Mouse (Mus musculus) brain, embryonic 14.5 days (tissue): ENCODE measurements at regions not wholly inside any gene's neighbourhood (a gene's known extent, or its start where the extent isn't known, plus 50 kb on each side); places are given as distances from the start of the nearest gene placed in this dataset.

Experiments
- CTCF ChIP-seq: fragments of 200-500 bp; IDR thresholded peaks from 2 replicates; pipeline ENCODE4 v1.5.1; 2012; ENCODE audit warnings: inconsistent platforms, mild to moderate bottlenecking, moderate library complexity, borderline replicate concordance; ENCODE audit not compliant: insufficient read depth, insufficient read length; ENCODE audit errors: extremely low read depth
- POLR2A ChIP-seq: fragments of 200-500 bp; IDR thresholded peaks from 2 replicates; pipeline ENCODE4 v1.6.1; 2012; ENCODE audit warnings: mild to moderate bottlenecking, inconsistent platforms, borderline replicate concordance; ENCODE audit not compliant: poor library complexity, insufficient read depth, insufficient read length, severe bottlenecking; ENCODE audit errors: extremely low read depth

DNA sequence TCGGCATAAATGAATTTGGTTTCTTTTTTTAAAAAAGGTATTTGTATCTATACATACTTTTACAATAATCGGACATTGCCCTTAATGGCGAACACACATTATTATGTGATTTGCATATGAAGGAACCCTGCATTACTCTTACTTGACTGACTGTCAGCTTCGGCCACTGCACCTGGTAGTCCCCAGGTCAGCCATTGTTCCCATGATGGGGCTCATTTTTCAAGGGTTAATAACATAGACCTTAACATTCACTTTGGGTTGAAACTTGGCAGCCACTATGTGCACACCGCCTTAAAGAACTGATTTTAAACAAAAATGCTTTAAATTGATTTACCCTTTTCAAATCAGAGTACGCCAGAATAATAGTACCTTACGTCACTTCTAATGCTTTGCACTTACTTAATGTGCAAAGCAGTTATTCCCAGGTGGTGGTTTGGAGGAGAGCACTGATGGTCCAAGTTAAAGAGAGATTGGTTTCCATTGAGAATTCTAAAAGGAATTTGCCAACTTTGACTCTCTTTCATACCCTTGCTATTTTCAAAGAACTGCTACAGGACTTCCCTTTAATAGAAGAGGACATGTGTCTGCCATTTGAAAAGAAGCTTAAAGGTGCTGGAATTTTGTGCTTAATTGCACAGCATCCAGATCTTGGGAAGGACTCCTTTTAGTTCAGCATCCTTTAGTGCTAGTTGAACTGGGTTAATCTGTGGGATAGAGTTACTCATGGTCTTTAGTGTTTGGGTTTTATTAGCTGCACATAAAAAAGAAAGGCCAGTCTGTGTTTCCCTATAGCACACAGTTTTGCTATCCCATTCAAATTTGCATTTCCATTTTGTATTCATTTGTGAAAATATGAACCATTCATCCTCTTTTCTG, 95.0 kb upstream of the Pkn2 start:
- TF ChIP-seq CTCF (no peak), POLR2A (no peak)
